ENCODE assay signal across 9 mouse cellular contexts in the genomic region with DNA sequence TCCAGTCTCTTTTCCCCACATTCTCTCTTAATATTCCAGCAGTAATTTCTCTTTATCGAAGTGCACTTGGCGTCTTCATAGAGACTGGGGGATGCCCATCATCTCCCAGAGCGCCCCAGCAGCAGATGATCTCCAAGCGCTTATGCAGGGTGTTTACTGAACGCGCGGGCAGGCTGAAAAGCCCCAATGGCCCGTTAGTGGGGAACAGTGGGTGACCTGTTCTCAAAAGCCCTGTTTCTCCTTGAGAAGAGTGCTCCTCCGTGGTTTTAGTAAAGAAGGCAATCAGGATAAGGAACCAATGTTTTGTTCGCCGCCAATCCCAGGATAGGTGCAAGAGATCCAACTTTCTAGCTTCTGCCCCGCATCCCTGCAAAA. TPM values are rescaled to one million over a fixed set of nuclear protein-coding genes. Genes with fewer than 3 reads are reported as not detected.
DNase-seq lines count a peak whose midpoint lies in the region; ATAC-seq and TF ChIP-seq lines count a peak whose summit lies in the region.
"Had no signal": no experiment of that assay in that cellular context is flagged by ENCODE, and none has a peak within 500 bp of the region (broad histone marks: within the 10 kb centered on the region; RNA-seq: fewer than 3 reads in every experiment).

No protein-coding gene starts in this region.

- TF ChIP-seq POLR2A in embryonic fibroblast, embryonic 13.5 days (IDR thresholded peaks at IDR 0.05; ENCODE audit: low read depth, low read length) = no peak

- ATAC-seq in intestine, embryonic 14.5 days (replicated peaks; ENCODE audit: low FRiP score, low TSS enrichment, low read depth) = no peak
- no peak for ATAC-seq in neural tube, embryonic 15.5 days (ENCODE audit: low FRiP score)

- H3K36me3 ChIP-seq in intestine, embryonic 14.5 days (ENCODE audit: control insufficient read depth, insufficient read depth, low read length) = no peaks in the 10 kb centered on the region
- no peaks in the 10 kb centered on the region for H3K36me3 ChIP-seq in neural tube, embryonic 15.5 days

- no peaks in the 10 kb centered on the region for H3K9me3 ChIP-seq in intestine, embryonic 14.5 days (ENCODE audit: control insufficient read depth, low read length)
- H3K9me3 ChIP-seq in neural tube, embryonic 15.5 days (replicated peaks) = no peaks in the 10 kb centered on the region

- peak in 1 of 2 experiments; percentile 10 for DNase-seq in layer of hippocampus, adult 2 months (ENCODE audit: low spot score in 2 of 2)
- DNase-seq in layer of hippocampus, adult 9-10 months (ENCODE audit: low spot score) = no peak
- DNase-seq in intestine, embryonic 14.5 days (ENCODE audit: low spot score) = no peak
- DNase-seq in thymus, postnatal 0 days (ENCODE audit: low spot score) = no peak
- DNase-seq in natural killer cell, adult 2 months (ENCODE audit: low spot score in 2 of 2) = no peak
- DNase-seq in MN1 (ENCODE audit: low spot score) = no peak

- H3K27me3 ChIP-seq in intestine, embryonic 14.5 days (replicated peaks; ENCODE audit: control insufficient read depth, insufficient read depth, low read length) = peaks cover 32% of the 10 kb centered on the region
- peaks cover 10% of the 10 kb centered on the region for H3K27me3 ChIP-seq in neural tube, embryonic 15.5 days (replicated peaks)

- H3K4me3 ChIP-seq in layer of hippocampus, adult 2 months = peak overlapping the region; percentile 77
- peak overlapping the region; percentile 60 for H3K4me3 ChIP-seq in embryonic fibroblast, embryonic 13.5 days (ENCODE audit: insufficient read depth, low read length)
- H3K4me3 ChIP-seq in intestine, embryonic 14.5 days (ENCODE audit: low read depth, low read length) = peak overlapping the region; percentile 59
- peak overlapping the region; percentile 78 for H3K4me3 ChIP-seq in neural tube, embryonic 15.5 days (replicated peaks)

- H3K4me2 ChIP-seq in intestine, embryonic 14.5 days (ENCODE audit: low read length) = peak overlapping the region; percentile 96
- H3K4me2 ChIP-seq in neural tube, embryonic 15.5 days = peak overlapping the region; percentile 92

- H3K4me1 ChIP-seq in embryonic fibroblast, embryonic 13.5 days (ENCODE audit: control insufficient read depth, insufficient read depth, low read length) = no peaks in the 10 kb centered on the region
- no peaks in the 10 kb centered on the region for H3K4me1 ChIP-seq in intestine, embryonic 14.5 days (replicated peaks; ENCODE audit: control insufficient read depth, insufficient read depth, low read length)
- H3K4me1 ChIP-seq in neural tube, embryonic 15.5 days = peaks cover 23% of the 10 kb centered on the region

- 16% methylated on average over 12 of the region's 12 CpGs for WGBS in intestine, embryonic 14.5 days
- WGBS in neural tube, embryonic 15.5 days = 8% methylated on average over 12 of the region's 12 CpGs

- TF ChIP-seq CTCF in layer of hippocampus, adult 2 months (conservative IDR thresholded peaks at IDR 0.05) = no peak
- TF ChIP-seq CTCF in embryonic fibroblast, embryonic 13.5 days (IDR thresholded peaks at IDR 0.05; ENCODE audit: borderline replicate concordance, insufficient read depth, low read length) = no peak

- H3K9ac ChIP-seq in intestine, embryonic 14.5 days (ENCODE audit: low read length) = no peak overlapping the region
- peak overlapping the region; percentile 63 for H3K9ac ChIP-seq in neural tube, embryonic 15.5 days (replicated peaks)

- H3K27ac ChIP-seq in layer of hippocampus, adult 2 months = peak overlapping the region; percentile 83; the same call in 1 of the 2 replicates
- no peak overlapping the region for H3K27ac ChIP-seq in embryonic fibroblast, embryonic 13.5 days (ENCODE audit: insufficient read depth, low read length)
- no peak overlapping the region for H3K27ac ChIP-seq in intestine, embryonic 14.5 days (ENCODE audit: low read depth)
- H3K27ac ChIP-seq in neural tube, embryonic 15.5 days (replicated peaks) = peak overlapping the region; percentile 79

RNA-seq across cellular contexts. Expression of a gene that starts 0.9 kb away (rescaled TPM):
- 10 to 100 TPM; 11.5 to 13.6 TPM for total RNA-seq in layer of hippocampus, adult 2 months (2021)
- polyA plus RNA-seq in embryonic fibroblast, embryonic 13.5 days (2011; ENCODE audit: insufficient read length, low read depth, missing spikeins) = 45.4 and 52.2 TPM in 2 replicates
- polyA plus RNA-seq in intestine, embryonic 14.5 days (2014; fragmentation: Nextera tagmentation; extraction: Ambion mirVana) = 4.3 and 5.2 TPM in 2 replicates
- polyA plus RNA-seq in neural tube, embryonic 15.5 days (2015; fragmentation: Nextera tagmentation; extraction: Ambion mirVana) = 4.9 and 6.8 TPM in 2 replicates
- 0.26 and 0.55 TPM in 2 replicates for polyA plus RNA-seq in thymus, postnatal 0 days (2015; fragmentation: Nextera tagmentation; extraction: Ambion mirVana)
- total RNA-seq: hematopoietic stem cell, adult 5-6 weeks had no signal

Comparison
In these comparisons a context has a peak if more than half of its experiments do, and no peak if none do; other contexts are left out.
1. H3K27ac ChIP-seq: peak in layer of hippocampus, adult 2 months (single experiment) and neural tube, embryonic 15.5 days (single experiment); none in embryonic fibroblast, embryonic 13.5 days (single experiment) and intestine, embryonic 14.5 days (single experiment).
2. Peak in every context shown above with its lines, with median percentiles within 50 percentile points of each other: H3K4me3 ChIP-seq.